Mouse (Mus musculus) ES-Bruce4 (cell line): ENCODE measurements around the gene Ttpal. TPM values are rescaled to one million over a fixed set of nuclear protein-coding genes. Genes with fewer than 3 reads are reported as not detected.
"Not testable (repeated sequence)": the region's sequence is repeated elsewhere in the genome, so short reads cannot be mapped to it uniquely, and the experiment has no call there.

Experiments
- H3K27ac ChIP-seq: 2 replicates; pipeline ENCODE4 v1.5.1; 2012; ENCODE audit warnings: low read length, inconsistent platforms; ENCODE audit not compliant: insufficient read depth
- H3K27me3 ChIP-seq: 2 replicates; pipeline ENCODE4 v1.6.1; 2012; ENCODE audit warnings: mild to moderate bottlenecking, low read length, inconsistent platforms; ENCODE audit not compliant: control insufficient read depth, poor library complexity, insufficient read depth, severe bottlenecking
- H3K36me3 ChIP-seq: 2 replicates; pipeline ENCODE4 v1.6.1; 2012; ENCODE audit warnings: inconsistent platforms, mild to moderate bottlenecking, low read length, moderate library complexity; ENCODE audit not compliant: control insufficient read depth, poor library complexity, insufficient read depth, severe bottlenecking
- H3K4me1 ChIP-seq: one replicate; pipeline ENCODE4 v1.8.1; 2011; ENCODE audit warnings: low read length; ENCODE audit not compliant: control insufficient read depth, insufficient read depth
- H3K4me3 ChIP-seq: 2 replicates; pipeline ENCODE4 v1.5.1; 2011; ENCODE audit warnings: low read depth, mild to moderate bottlenecking, low read length
- H3K9ac ChIP-seq: 2 replicates; pipeline ENCODE4 v1.6.1; 2012; ENCODE audit warnings: low read depth, mild to moderate bottlenecking, inconsistent platforms; ENCODE audit not compliant: poor library complexity, severe bottlenecking
- H3K9me3 ChIP-seq: replicated peaks from 2 replicates; pipeline ENCODE4 v1.6.1; 2012; ENCODE audit warnings: mild to moderate bottlenecking, low read length, inconsistent platforms; ENCODE audit not compliant: control insufficient read depth, poor library complexity, insufficient read depth, severe bottlenecking
- CTCF ChIP-seq: IDR thresholded peaks from one replicate; pipeline ENCODE4 v1.8.1; 2011; ENCODE audit warnings: low read depth, low read length
- EP300 ChIP-seq: IDR thresholded peaks from 2 replicates; pipeline ENCODE4 v1.6.1; 2011; ENCODE audit warnings: low read depth, low read length; ENCODE audit not compliant: insufficient read depth
- POLR2A ChIP-seq: IDR thresholded peaks from one replicate; pipeline ENCODE4 v1.8.1; 2011; ENCODE audit warnings: low read length; ENCODE audit not compliant: insufficient read depth
- polyA plus RNA-seq: library from polyadenylated mRNA; stranded (reverse); fragments of >200 nt; gene quantifications from 2 replicates; pipeline ENCODE4 v1.2.4, GENCODE M21; 2011; ENCODE audit warnings: low read depth; ENCODE audit not compliant: missing spikeins, insufficient read depth, insufficient read length

The Ttpal gene
- polyA plus RNA-seq, 1 experiment = 11.9 TPM

GRCm38 (mm10) chr2:163615401-163615800, 13.3 kb downstream of the Ttpal start:
- Histone ChIP-seq H3K27me3 (no peaks in the 10 kb centered on the region), H3K4me1 (no peaks in the 10 kb centered on the region), H3K9me3 (no peaks in the 10 kb centered on the region), H3K4me3 (no peak overlapping the region), H3K9ac (no peak overlapping the region), H3K36me3 (peaks cover 4% of the 10 kb centered on the region), H3K27ac (no peak overlapping the region)
- no peak for TF ChIP-seq CTCF
- TF ChIP-seq EP300 = no peak
- TF ChIP-seq POLR2A = no peak

- Histone ChIP-seq H3K9ac (no peak overlapping the region), H3K36me3 (peaks cover 11% of the 10 kb centered on the region), H3K9me3 (no peaks in the 10 kb centered on the region), H3K4me1 (no peaks in the 10 kb centered on the region), H3K27me3 (no peaks in the 10 kb centered on the region), H3K27ac (no peak overlapping the region), H3K4me3 (no peak overlapping the region)
- TF ChIP-seq EP300 (no peak), CTCF (no peak), POLR2A (no peak)
These were observed 14.0 kb downstream of the Ttpal start for GRCm38 (mm10) chr2:163615906-163616651.

- no peak for TF ChIP-seq POLR2A
- TF ChIP-seq CTCF = no peak
- no peak for TF ChIP-seq EP300
- peaks cover 15% of the 10 kb centered on the region for H3K36me3 ChIP-seq
These were observed 14.6 kb downstream of the Ttpal start for GRCm38 (mm10) chr2:163616652-163617227.

DNA sequence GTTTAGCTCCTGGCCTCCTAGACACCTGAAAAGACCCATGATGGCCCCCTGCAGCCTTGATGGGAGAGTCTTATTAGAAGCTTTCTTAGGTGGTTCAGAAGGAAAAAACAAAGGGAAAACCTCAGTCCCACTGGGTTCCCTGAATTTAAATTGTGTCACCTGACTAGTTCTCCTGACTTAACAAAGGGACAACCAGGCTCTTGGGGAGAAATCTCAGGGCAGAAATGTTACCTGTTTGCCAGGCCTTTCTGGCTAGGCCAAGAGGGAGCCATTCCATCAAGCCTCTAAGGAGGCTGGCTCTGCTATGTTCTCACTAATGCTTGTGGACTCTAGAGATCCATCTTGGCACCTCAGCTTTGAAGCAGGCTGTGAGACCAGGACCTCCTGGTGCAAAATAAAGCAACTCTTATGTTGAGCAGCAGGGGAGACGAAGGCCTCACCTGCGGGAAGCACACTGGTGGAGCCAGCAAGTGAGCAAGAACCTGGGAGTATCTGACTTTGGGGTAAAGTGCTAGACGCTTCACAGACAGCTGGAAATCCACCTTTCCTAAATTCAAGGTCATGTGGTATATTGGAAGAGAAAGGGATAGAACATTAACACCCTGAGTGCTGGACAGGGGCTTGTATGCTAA, 15.2 kb downstream of the Ttpal start:
- TF ChIP-seq EP300 (no peak), CTCF (no peak), POLR2A (no peak)
- Histone ChIP-seq H3K9ac (no peak overlapping the region), H3K36me3 (peaks cover 17% of the 10 kb centered on the region), H3K27ac (no peak overlapping the region), H3K27me3 (no peaks in the 10 kb centered on the region), H3K9me3 (no peaks in the 10 kb centered on the region), H3K4me3 (no peak overlapping the region), H3K4me1 (no peaks in the 10 kb centered on the region)

More at GRCm38 (mm10) chr2:163616652-163617227, 14.6 kb downstream of the Ttpal start:
- no peak overlapping the region for H3K4me3 ChIP-seq
- no peaks in the 10 kb centered on the region for H3K4me1 ChIP-seq
- no peak overlapping the region for H3K27ac ChIP-seq
- H3K9me3 ChIP-seq = no peaks in the 10 kb centered on the region
- no peak overlapping the region for H3K9ac ChIP-seq
- H3K27me3 ChIP-seq = no peaks in the 10 kb centered on the region

DNA sequence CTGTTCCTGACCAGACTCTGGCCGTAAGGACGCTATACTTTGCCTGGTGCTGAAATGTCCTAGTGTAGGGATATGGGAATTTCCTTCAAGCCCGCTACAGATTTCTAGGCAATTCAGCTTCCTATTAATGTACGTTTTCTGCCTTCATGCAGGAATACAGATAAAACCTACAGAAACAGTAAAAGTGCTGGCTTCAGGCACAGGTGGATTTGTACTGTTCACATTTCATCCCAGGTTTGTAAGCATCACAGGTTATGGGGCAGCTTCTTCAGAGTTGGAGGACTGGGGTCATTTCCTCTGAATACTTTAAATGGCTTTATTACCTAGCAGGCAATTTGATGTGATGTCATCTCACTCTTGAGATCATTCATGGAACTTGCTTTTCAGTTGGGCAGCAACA, 15.8 kb downstream of the Ttpal start:
- H3K27me3 ChIP-seq = no peaks in the 10 kb centered on the region
- H3K4me1 ChIP-seq = no peaks in the 10 kb centered on the region
- no peak overlapping the region for H3K4me3 ChIP-seq
- peaks cover 18% of the 10 kb centered on the region for H3K36me3 ChIP-seq
- H3K9ac ChIP-seq = no peak overlapping the region
- no peak overlapping the region for H3K27ac ChIP-seq
- no peaks in the 10 kb centered on the region for H3K9me3 ChIP-seq
- no peak for TF ChIP-seq POLR2A
- TF ChIP-seq EP300 = no peak
- no peak for TF ChIP-seq CTCF

- peaks cover 31% of the 10 kb centered on the region for H3K36me3 ChIP-seq
- TF ChIP-seq POLR2A = no peak
- no peak for TF ChIP-seq CTCF
- no peak for TF ChIP-seq EP300
These were observed 18.3 kb downstream of the Ttpal start for GRCm38 (mm10) chr2:163620451-163620850.

GRCm38 (mm10) chr2:163621401-163621800, 19.3 kb downstream of the Ttpal start:
- H3K36me3 ChIP-seq = peaks cover 41% of the 10 kb centered on the region
- not testable (repeated sequence) for H3K9me3 ChIP-seq, H3K4me1 ChIP-seq

More at GRCm38 (mm10) chr2:163620451-163620850, 18.3 kb downstream of the Ttpal start:
- H3K9ac ChIP-seq = no peak overlapping the region
- no peaks in the 10 kb centered on the region for H3K4me1 ChIP-seq
- H3K27ac ChIP-seq = no peak overlapping the region
- no peaks in the 10 kb centered on the region for H3K27me3 ChIP-seq
- H3K4me3 ChIP-seq = no peak overlapping the region
- no peaks in the 10 kb centered on the region for H3K9me3 ChIP-seq

More at GRCm38 (mm10) chr2:163621401-163621800, 19.3 kb downstream of the Ttpal start:
- H3K27ac ChIP-seq, H3K4me3 ChIP-seq, H3K9ac ChIP-seq, H3K27me3 ChIP-seq: not testable (repeated sequence)
